Mouse (Mus musculus) stomach, embryonic 14.5 days (tissue): ENCODE data around the gene Slc22a14. TPM values are rescaled to one million over a fixed set of nuclear protein-coding genes. Genes with fewer than 3 reads are reported as not detected.

Experiments
- ATAC-seq: fragments of 200-750 bp; cut with Nextera tagmentation; 2 replicates; pipeline ENCODE4 v1.8.0; 2017; ENCODE audit warnings: low read depth, moderate TSS enrichment; ENCODE audit not compliant: insufficient number of reproducible peaks, insufficient read depth, low FRiP score
- H3K27ac ChIP-seq: fragments of 300-500 bp; sonication (generic); 2 replicates; pipeline ENCODE4 v1.5.1; 2014; ENCODE audit warnings: mild to moderate bottlenecking, low read length, moderate library complexity, mixed read lengths
- H3K27me3 ChIP-seq: fragments of 300-500 bp; sonication (generic); 2 replicates; pipeline ENCODE4 v1.6.1; 2014; ENCODE audit warnings: low read length, control low read depth, mixed read lengths; ENCODE audit not compliant: control insufficient read depth, insufficient read depth
- H3K36me3 ChIP-seq: fragments of 300-500 bp; sonication (generic); 2 replicates; pipeline ENCODE4 v1.6.1; 2014; ENCODE audit warnings: mild to moderate bottlenecking, control low read depth, low read length, moderate library complexity, mixed read lengths; ENCODE audit not compliant: control insufficient read depth, insufficient read depth
- H3K4me1 ChIP-seq: fragments of 300-500 bp; sonication (generic); 2 replicates; pipeline ENCODE4 v1.6.1; 2014; ENCODE audit warnings: low read length, control low read depth, mixed read lengths; ENCODE audit not compliant: control insufficient read depth, insufficient read depth
- H3K4me2 ChIP-seq: fragments of 300-500 bp; sonication (generic); replicated peaks from 2 replicates; pipeline ENCODE4 v1.6.1; 2014; ENCODE audit warnings: low read depth, low read length, control low read depth
- H3K4me3 ChIP-seq: fragments of 300-500 bp; sonication (generic); 2 replicates; pipeline ENCODE4 v1.5.1; 2014; ENCODE audit warnings: low read depth, low read length, control low read depth
- H3K9ac ChIP-seq: fragments of 300-500 bp; sonication (generic); replicated peaks from 2 replicates; pipeline ENCODE4 v1.6.1; 2014; ENCODE audit warnings: low read depth, mild to moderate bottlenecking, control low read depth, low read length, moderate library complexity, mixed read lengths
- H3K9me3 ChIP-seq: fragments of 300-500 bp; sonication (generic); 2 replicates; pipeline ENCODE4 v1.6.1; 2016; ENCODE audit warnings: low read depth, low read length, control low read depth; ENCODE audit not compliant: control insufficient read depth
- whole genome bisulfite sequencing: fragments of 180-500 bp; shearing (Covaris S2); extraction: QIAGEN DNeasy Blood & Tissue Kit; methylation state at CpG from one replicate; pipeline ENCODE4 v1.1.7; 2014; 5-methylcytosine and 5-hydroxymethylcytosine counted together
- polyA plus RNA-seq: library from polyadenylated mRNA; unstranded; fragments of >200 nt; fragmentation: Nextera tagmentation; extraction: Ambion mirVana; gene quantifications from 2 replicates; pipeline ENCODE4 v1.2.1, GENCODE M21; 2014

Slc22a14 gene
- polyA plus RNA-seq, 1 experiment from 2014 or later: not detected

DNA sequence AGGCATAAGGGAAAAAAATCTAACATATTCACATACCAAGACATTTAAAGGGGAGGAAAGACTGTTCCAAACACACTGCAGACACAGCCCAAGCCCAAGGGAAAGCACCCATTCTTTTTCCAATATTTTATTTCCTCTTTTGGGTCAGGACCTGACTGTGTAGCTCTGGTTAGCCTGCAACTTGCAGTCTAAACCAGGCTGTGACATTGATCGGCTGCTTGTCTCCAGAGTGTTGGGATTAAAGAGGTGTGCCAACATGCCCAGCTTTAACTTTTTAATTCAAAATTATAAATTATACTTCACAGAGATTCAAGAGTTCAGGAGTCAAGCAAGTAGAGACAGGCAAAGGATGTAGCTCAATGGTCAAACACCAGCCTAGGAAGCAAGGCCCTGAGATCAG is 110.3 kb downstream of the Slc22a14 start:
- WGBS: 89% methylated on average over 1 of the region's 1 CpGs
- Histone ChIP-seq H3K4me1 (no peaks in the 10 kb centered on the region), H3K9me3 (no peaks in the 10 kb centered on the region), H3K9ac (no peak overlapping the region), H3K27ac (no peak overlapping the region), H3K27me3 (no peaks in the 10 kb centered on the region), H3K36me3 (peaks cover 20% of the 10 kb centered on the region), H3K4me2 (no peak overlapping the region), H3K4me3 (no peak overlapping the region)
- ATAC-seq: no peak

DNA sequence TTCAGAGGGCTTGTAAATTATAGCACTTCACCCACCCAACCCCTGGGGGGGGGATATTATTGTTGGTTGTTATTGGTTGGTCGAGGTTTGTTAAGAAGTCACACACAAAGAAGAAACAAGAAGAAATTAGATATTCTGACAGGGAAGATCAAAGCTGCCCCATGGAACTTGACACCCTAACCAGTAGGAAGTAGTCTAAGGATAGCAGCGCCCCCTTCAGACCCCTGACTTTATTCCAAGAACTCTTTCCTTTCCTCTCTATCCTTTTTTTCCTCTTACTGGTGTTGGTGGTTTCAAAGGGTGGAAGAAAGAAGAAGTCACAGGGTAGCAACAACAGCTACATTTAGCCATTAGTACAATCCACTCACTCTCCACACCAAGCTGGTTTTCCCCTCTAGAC is 111.2 kb downstream of the Slc22a14 start:
- H3K4me2 ChIP-seq: no peak overlapping the region
- no peaks in the 10 kb centered on the region for H3K27me3 ChIP-seq
- ATAC-seq: no peak
- peaks cover 23% of the 10 kb centered on the region for H3K36me3 ChIP-seq
- no peak overlapping the region for H3K9ac ChIP-seq
- no peaks in the 10 kb centered on the region for H3K4me1 ChIP-seq
- H3K27ac ChIP-seq: no peak overlapping the region
- H3K9me3 ChIP-seq: no peaks in the 10 kb centered on the region
- WGBS: 88% methylated on average over 2 of the region's 2 CpGs
- no peak overlapping the region for H3K4me3 ChIP-seq

DNA sequence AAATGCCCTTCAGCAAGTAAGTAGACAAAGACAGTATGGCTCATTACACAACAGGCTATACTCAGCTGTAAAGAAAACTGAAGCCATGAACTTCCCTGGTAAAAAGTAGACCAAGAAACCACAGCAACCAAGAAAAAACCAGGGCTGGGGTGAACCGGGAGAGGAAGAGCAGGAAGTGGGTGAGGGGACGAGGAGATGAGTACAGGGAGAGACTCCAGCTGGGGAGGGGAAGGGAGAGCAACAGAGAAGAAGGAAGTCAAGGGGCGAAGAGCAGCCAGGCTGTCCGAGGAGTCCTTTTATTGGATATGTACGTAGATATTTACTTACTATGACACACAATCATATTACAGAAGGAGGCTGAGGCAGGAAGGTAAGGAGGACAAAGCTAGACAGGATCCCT is 117.4 kb downstream of the Slc22a14 start:
- H3K4me1 ChIP-seq: no peaks in the 10 kb centered on the region
- no peak overlapping the region for H3K4me3 ChIP-seq
- H3K4me2 ChIP-seq: no peak overlapping the region
- ATAC-seq: no peak
- no peaks in the 10 kb centered on the region for H3K27me3 ChIP-seq
- no peak overlapping the region for H3K9ac ChIP-seq
- no peak overlapping the region for H3K27ac ChIP-seq
- H3K9me3 ChIP-seq: no peaks in the 10 kb centered on the region
- peaks cover 6% of the 10 kb centered on the region; the same call in 1 of the 2 replicates for H3K36me3 ChIP-seq
- 86% methylated on average over 5 of the region's 5 CpGs for WGBS

DNA sequence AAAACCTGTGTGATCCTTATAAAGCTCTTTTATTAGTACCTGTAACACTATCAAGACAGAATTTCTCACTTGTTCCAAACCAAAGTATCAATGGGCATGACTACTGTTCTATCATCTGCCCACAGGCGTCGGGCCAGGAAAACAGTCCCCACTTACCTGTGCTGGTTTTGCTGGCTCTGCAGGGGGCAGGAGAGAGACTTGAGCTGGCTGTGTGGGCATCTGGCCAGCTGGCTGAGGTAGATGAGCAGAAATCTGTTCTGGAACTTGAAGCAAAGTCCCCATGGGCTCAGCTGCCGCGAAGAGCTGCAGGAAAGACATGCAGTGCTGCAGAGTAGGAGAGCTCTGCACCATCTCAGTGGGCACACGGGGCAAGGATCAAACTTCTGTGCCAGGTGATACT is 118.5 kb downstream of the Slc22a14 start:
- Histone ChIP-seq H3K27ac (no peak overlapping the region), H3K4me2 (no peak overlapping the region), H3K9ac (no peak overlapping the region), H3K4me1 (no peaks in the 10 kb centered on the region), H3K4me3 (no peak overlapping the region), H3K36me3 (peaks cover 11% of the 10 kb centered on the region; the same call in 1 of the 2 replicates), H3K9me3 (no peaks in the 10 kb centered on the region), H3K27me3 (no peaks in the 10 kb centered on the region)
- no peak for ATAC-seq
- 93% methylated on average over 5 of the region's 5 CpGs for WGBS

DNA sequence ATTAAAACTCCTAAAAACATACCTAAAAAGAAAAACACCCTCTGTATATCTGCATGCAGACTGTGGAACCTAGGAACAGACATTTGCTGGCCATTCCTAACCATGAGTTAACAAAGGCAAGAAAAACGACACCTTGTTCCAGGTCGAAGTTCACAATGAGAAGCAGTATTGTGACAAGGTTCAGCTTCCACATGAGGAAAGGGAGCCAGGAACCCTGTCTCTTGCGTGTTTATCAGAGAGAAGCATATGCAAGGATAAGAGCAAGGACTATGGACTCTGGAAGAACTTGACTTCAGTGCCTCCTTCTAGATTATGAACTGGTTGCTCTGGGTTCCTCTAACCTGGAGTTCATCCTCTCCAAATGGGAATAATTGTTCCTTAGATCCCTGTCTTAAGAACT is 121.4 kb downstream of the Slc22a14 start:
- no peak for ATAC-seq
- 83% methylated on average over 3 of the region's 3 CpGs for WGBS
- H3K4me2 ChIP-seq: no peak overlapping the region
- H3K27ac ChIP-seq: no peak overlapping the region
- no peaks in the 10 kb centered on the region for H3K27me3 ChIP-seq
- no peak overlapping the region for H3K9ac ChIP-seq
- peaks cover 15% of the 10 kb centered on the region; the same call in 1 of the 2 replicates for H3K36me3 ChIP-seq
- H3K4me3 ChIP-seq: no peak overlapping the region
- H3K9me3 ChIP-seq: no peaks in the 10 kb centered on the region
- H3K4me1 ChIP-seq: no peaks in the 10 kb centered on the region

DNA sequence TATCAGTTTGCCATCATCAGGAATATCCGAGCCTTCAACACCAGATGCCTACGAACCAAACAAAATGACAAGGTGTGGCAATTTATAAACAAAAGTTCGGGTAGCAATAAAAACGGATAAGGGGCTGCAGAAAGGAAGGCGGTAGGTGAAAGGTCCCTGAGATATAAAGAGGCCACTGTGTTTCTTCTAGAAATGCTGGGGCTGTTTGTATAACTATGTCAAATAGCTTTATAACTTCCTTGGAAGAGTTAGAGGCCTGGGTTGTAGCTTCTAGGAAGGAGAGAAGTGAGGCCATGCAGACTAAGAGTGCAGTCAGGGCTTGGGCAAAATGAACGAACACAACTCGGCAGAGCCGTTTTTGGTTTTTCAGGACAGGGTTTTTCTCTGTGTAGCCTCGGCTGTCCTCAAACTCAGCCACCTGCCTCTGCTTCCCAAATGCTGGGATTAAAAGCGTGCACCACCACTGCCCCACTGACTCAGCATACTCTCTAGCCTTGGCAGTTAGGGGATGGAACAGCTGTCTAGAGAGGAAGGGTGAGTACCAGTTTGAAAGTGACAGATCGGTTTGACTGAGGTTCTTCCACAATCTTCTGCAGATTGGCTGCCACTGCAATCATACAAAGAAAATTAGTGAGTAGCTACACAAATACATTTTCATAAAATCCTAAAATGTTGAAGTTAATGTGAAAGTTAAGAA is 124.0 kb downstream of the Slc22a14 start:
- Histone ChIP-seq H3K4me1 (no peaks in the 10 kb centered on the region), H3K9ac (no peak overlapping the region), H3K36me3 (peaks cover 19% of the 10 kb centered on the region; the same call in 1 of the 2 replicates), H3K4me2 (no peak overlapping the region), H3K9me3 (no peaks in the 10 kb centered on the region), H3K27me3 (no peaks in the 10 kb centered on the region), H3K27ac (no peak overlapping the region), H3K4me3 (no peak overlapping the region)
- no peak for ATAC-seq
- WGBS: 75% methylated on average over 11 of the region's 11 CpGs

DNA sequence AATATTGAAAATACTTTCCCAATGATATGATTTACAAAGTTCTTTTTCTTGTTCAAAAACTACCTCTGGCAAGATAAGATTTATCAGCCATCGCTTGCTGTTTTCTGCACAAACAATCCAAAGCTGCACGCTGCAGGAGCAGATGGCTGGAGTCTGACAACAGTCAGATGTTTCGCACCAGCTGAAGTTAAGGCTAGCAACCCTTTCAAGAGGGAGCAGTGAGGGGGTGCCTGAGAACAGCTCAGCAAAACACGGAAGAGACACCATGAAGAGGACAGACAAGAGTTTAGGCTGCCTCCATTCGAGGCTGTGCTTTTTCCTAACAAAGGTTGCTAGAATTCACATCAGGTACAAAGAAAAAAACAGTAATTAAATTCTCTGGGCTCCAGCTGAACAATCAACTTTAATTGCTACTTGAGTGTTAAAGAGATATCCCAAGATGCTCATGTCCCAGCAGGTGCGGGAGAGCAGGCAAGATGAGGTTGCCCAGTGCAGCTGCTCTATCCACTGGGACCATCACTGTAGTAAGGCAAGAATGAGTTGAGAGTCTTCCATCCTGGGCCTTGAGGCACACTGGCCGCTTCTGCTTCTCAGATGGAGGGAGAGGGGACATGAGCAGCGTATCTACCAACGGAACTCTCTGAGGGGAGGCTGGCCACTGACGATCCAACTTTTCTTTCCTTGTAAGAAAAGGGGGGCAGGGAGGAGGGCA is 124.9 kb downstream of the Slc22a14 start:
- 85% methylated on average over 10 of the region's 10 CpGs for WGBS
- Histone ChIP-seq H3K9ac (no peak overlapping the region), H3K4me1 (no peaks in the 10 kb centered on the region), H3K27me3 (no peaks in the 10 kb centered on the region), H3K36me3 (peaks cover 18% of the 10 kb centered on the region; the same call in 1 of the 2 replicates), H3K9me3 (no peaks in the 10 kb centered on the region), H3K27ac (no peak overlapping the region), H3K4me2 (no peak overlapping the region), H3K4me3 (no peak overlapping the region)
- no peak for ATAC-seq

DNA sequence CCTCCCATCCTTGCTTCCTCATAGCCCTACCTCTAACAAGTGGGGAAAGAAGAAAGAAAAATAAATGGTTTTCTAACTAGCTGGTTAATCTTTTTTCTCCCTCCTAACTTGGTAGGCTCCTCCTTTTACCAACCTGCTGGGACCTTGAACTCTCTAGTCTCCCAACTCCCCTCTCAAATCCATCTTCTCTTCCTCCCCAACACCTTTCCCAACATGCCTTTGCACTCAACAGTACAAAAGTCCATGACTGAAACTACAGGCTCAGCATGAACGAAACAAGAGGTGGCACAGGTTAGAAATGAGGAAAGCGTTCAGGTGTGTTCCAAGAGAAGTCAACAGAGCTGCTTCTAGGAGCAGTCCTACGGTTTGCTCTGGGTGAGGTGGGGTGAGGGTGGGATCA is 126.1 kb downstream of the Slc22a14 start:
- no peak overlapping the region for H3K4me3 ChIP-seq
- H3K27me3 ChIP-seq: no peaks in the 10 kb centered on the region
- H3K4me2 ChIP-seq: no peak overlapping the region
- 92% methylated on average over 3 of the region's 3 CpGs for WGBS
- no peak overlapping the region for H3K27ac ChIP-seq
- H3K4me1 ChIP-seq: no peaks in the 10 kb centered on the region
- no peak for ATAC-seq
- no peak overlapping the region for H3K9ac ChIP-seq
- peaks cover 18% of the 10 kb centered on the region; the same call in 1 of the 2 replicates for H3K36me3 ChIP-seq
- no peaks in the 10 kb centered on the region for H3K9me3 ChIP-seq
